Mouse (Mus musculus) B cell, adult 2 months (primary cell): Measurements from ENCODE around the gene Gm12216.
"Not testable (repeated sequence)": the region's sequence is repeated elsewhere in the genome, so short reads cannot be mapped to it uniquely, and the experiment has no call there.

Source experiments
- DNase-seq, 2 experiments: peaks; one replicate each; pipeline ENCODE4 v3.0.0; 2022

The Gm12216 gene

DNA sequence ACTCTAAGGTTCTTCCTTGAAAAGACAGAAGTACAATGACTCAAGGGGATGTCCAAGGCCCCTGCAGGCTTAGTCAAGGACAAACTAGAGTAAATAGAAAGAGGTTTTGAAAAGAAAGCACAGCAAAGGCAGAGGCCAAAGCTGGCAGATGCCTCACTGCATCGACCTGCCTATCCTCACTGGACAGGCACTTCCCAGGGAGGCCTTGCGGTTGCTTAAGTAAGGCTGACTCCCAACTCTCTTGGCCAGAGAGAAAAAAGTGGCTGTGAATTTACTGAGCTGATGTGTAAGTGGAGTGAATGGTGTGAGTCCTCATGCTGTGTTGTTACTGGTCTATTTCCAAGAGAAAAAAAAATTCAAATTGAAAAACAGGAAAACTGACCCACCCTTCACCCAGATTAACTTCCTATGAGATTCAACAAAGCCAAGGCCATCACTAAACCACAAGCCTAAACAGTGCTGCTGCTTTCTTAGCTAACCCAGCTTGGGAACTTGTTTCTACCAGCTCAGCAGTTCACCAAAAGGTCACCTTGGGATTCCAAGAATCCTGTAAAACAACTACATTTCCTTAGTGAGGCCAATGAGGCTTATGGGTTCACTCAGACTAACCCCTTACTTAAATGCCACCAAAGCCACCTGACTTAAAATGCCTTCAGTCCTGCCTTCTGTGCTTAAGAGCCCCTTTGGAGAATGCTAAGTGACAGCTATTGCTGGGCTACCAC is 12.9 kb upstream of the Gm12216 start:
- DNase-seq = no peak

DNA sequence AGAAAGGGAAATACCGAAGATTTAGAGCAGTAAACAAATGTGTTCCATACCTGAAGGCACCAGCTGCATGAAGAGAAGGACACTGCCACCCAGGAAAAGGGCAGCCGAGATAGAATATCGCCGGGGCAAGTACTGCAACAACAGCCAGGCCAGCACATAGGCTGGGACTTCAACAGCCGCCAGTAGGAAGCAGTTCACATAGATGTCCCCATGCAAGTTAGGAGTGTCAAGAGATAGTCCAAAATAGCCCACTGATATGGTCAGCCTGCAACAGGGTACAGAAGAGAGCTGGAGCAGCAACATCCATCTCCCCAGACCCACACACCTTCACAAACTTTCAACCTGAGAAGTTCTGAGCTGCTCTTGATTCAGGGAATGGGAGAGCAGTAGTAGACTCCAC is 10.1 kb upstream of the Gm12216 start:
- DNase-seq = no peak

DNA sequence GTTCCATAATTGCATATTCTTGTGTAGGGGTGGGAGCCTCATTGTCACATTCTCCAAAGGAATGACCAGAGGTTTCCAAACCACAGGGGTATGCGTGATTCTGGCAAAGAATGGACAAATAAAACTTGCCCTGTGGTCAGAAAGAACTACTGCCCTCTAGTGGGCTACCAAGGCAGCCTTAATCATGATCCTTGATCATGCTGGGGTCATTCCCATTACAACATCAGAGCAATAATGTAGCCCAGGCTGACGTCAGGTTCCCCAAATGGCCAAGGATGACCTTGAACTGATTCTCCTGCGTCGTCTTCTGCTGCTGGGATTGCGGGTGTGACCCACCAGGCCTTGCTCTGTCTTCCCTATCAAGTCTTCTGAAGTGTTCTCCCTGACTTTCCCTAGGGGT is 9.3 kb upstream of the Gm12216 start:
- DNase-seq = peak in 1 of 2 experiments; percentile 20

DNA sequence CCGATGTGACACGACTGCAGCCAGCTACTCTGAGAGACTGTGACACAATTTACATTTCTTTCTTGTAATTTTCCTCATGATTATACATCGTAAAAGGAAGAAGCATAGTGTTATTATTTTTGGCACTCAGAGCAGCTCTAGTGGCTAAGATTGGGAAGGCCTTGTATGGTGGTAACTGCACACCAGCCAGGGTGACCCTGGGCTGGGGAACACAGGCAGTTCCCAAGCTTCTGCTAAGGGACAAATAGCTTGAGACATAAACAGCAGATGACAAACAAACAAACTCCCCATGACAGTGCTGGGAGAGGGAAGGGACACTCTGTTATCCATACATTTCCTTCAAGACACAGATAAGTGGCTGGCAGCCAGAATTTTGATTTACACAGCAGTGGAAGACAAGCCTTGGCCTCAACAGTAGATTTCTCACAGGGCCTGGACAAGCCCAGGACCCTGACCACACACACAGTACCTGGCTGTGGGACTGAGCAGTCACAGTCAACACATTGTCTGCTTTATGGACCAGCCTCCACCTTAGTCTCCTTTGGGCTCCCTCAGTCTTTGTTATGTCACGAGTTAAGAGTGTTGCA is 5.8 kb upstream of the Gm12216 start:
- not testable (repeated sequence) for DNase-seq

DNA sequence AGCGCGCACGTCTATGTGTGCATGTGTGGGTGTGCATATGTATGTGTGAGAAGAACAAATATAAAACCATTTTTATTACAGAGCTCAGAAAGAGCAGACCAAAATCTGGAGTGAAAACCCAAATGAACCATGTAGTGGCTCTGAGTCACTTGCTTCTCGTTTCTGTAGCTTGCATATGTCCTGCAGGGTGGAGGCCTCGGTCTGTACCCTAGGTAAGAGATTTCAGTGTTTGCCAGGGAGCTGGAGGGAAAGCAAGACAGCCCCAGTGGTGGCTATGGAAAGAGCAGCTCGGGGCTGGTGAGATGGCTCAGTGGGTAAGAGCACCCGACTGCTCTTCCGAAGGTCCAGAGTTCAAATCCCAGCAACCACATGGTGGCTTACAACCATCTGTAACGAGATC is 1.9 kb upstream of the Gm12216 start:
- not testable (repeated sequence) for DNase-seq

DNA sequence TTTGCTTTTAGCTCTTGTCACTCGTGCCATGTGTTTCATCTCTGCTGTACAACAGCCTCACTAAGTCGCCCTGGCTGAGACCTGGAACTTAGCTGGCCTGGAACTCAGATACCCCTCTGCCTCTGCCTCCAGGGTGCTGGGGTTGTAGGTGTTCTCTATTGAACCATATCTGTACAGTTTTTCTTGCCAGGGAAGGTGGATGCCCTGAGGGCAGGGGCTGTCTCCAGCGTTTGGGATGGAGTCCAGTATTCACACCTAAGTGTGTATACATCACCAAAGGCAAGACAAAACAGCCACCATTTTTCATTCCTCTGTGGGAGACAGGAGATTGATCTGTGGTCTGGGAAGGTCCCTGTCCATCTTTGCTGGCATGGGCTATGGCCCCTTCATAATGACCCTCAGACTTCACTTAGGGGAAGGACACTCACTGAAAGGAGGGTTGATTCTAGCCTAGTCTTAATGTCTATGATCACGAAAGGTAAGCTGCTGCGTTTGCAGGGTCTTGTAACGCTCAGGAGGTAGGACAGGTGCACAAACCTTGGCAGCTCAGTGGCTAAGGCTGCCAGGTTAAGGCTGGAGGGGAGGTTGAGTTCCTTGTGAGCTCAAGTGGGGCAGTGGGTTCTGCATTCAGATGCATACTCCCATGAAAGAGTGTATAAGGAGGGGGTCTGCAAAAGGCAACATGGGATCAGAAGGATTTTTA is 847 bp downstream of the Gm12216 start:
- no peak for DNase-seq

DNA sequence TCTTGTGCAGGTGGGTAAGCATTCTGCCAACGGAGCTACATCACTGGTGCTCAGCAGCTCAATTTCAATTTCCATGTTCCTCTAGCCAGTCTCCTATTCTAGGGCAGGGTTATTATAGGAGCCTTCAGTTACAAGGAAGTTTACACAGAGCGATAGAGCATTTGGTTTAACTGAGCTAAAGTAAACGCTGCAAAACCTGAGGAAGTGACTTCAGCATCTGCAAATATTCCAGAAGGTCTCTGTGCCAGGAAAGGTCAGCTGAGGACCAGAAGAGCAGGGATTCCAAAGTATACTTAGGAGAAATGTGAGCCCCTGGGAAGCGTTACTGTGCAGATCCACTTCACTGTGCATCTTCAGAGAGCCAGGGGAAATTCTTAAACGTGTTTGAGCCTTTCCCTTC is 5.4 kb downstream of the Gm12216 start:
- DNase-seq = no peak

DNA sequence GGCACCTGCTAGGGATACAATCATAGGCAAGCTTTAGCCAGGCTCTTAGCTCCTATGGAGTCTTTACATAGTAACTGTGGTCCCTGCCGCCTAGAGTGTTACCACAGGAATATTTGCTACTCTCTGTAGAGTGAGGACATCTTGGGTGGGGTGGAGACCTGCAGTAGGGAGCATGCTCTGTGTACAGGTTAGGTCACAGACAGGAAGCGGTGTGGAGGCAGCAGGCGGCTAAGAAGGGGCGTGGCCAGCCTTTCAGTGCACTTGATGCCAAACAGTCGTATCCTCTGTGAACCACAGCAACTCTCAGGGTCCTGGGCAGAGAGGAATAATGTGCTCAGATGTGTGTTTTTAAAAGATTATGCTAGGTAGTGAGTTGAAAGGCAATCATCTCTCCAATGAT is 7.3 kb downstream of the Gm12216 start:
- peak; percentile 56 to 63 for DNase-seq

DNA sequence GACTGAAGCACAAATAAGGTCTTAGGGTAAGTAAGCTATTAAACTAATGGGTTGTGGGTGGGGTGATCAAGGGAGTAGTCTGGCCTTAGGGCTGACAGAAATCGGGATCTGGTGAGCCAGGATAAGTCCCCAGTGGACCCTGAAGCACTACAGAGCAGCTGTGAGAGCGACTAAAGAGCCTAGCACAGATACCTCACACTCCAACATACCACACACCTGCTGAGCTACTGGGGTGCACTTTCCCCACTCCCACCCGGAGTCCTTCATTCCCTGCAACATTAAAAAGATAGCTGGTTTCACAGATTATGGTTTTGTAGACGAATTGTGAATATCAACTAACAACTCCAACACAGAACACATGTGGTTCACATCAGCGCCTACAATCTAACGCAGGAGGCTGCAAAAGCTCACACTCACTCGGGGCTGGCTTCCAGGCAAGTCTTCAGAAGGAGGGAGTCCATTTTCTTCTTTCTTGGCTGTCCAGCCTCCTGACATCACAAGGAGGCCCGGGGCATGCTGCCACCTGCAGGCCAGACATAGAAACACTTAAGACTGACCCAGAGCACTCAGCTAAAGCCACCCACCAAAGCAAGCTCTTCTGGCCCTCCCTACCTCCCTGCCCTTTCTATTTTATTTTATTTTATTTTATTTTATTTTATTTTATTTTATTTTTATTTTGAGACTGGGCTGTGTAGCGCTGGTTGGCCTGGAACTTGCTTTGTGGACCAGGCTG is 9.3 kb downstream of the Gm12216 start:
- DNase-seq = peak; percentile 84

DNA sequence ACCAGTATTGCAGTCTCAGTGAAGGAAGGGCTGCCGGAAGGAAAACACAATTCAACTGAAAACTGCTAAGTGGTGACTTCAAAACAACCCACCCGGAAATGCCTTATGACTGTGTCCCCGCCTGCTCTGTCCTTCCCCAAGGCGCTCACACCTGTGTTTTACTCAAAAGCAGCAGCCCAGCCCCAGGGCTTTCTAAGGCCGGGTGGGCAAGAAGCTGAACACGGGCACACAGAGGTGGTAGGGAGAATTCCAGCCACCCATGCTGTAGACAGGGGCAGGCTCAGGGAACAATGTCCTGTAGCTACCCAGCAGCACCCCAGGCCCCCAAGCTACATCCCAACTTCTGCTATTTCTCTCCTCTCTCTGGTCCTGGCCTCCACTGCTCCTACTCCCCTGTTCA is 13.4 kb downstream of the Gm12216 start:
- peak; percentile 57 to 58 for DNase-seq

DNA sequence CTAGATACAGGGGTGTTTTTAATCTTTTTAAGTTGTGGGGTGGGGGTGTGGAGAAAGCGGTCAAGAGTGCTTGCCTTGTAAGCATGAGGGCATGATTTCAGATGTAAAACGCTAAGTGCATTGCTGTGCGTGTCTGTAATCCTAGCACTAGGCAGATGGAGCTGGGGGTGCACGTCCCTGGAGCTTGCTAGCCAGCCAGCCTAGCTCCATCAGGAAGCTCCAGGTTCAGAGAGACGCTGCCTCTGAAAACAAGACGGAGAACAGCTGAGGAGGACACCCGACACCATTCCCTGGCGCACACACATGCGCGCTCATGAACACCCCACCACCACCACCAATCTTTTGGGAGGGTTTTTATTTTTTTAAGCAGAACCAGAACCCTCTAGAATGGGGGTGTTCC is 15.9 kb downstream of the Gm12216 start:
- DNase-seq = no peak

DNA sequence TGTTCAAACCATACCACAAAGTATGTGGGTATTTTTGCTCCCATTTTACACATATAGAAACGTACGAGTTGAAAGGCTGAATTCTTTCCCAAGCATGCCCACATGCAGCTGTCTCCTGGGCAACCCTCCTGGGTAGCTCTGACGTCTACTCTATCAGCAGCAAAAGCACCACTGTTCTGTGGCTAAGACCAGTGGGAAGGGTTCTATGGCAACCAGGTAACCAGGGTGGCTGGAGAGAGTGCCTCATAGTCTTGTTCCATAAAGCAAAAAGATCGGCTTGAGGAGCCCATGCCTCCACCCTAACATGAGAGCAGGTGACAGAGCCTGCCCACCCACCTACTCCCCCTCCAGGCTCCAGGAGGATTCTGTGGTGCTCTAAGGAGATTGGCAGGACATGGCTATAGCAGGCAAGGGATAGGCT is 16.9 kb downstream of the Gm12216 start:
- no peak for DNase-seq

DNA sequence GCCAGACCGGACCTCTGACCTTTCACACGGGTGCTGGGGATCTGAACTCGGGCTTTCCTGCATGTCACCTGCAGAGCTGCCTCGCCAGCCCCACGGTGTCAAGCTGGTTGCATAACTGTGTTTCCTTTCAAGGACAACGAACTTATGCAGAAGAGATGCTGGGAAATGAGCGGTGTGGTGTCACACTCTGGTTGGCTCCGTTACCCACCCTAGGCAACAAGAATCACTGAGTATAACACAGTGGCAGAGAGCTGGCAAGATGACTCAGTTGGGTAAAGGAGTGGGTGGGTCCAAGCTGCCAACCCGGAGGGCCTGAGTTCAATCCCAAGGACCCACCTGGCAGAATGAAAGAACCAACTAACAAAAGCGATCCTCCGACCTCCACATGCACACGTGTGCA is 17.5 kb downstream of the Gm12216 start:
- DNase-seq = no peak

DNA sequence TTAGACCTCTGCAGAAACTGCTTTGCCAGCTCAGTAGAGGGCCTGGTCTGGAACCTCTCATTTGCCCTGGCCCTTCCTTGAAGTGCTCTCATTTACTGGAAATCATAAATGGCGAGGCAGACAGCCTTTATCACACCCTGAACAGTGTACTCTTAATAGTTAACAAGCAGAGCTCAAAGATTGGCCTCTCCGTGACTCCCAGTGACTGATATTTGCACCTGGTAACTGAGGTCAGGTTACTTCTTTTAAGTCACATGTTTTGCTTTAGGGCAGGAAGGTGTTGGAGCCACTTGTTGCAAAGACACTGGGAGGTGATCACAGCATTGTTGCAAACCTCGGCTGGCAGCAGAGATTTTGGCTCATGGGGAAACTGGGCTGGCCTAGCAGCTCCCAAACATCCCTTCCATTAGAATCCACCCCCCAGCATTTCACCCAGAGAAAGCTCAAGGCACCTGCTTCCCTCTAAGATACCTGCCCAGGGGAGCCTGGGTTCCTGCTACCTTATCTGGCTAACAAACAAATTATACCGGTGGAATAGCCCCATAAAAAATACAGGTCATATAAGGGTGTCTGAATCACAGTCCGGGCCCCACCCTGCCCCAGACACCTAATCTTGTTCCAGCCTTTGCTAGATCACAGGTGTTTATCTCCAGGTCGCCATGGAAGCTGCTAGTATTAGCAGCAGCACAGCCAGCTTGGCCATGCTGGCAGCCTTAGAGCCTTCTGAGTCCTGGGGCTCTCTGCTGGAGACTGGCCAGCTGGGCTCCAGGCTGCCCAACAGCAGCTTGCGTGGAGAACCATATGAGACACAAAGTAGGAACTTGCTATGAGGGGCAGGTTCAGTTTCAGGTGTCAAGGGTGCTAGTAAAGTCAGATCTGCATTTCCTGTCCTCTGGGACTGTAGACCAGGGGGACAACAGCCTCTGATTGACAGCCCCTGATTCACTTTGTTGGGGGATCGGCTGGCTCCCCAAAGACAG is 19.1 kb downstream of the Gm12216 start:
- no peak for DNase-seq

DNA sequence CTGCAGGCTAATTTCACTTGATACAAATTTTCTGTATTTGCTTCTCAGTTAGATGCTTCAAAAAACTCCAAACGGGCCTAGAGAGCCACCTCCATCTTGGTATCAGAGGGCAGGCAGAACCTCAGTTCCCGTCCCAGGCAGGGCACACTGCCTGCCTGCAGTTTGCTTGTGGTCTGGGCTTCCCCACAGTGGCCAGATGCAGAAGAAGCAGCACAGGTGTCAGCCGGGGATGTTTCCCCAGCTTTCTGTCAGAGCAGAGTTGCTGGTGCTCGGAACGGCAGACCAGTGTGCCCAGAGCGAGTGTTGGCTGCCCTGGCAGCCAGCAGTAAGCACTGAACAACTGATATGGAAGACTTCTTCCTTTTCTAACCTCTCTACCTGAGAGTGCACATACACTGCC is 19.9 kb downstream of the Gm12216 start:
- peak; percentile 51 to 56 for DNase-seq

DNA sequence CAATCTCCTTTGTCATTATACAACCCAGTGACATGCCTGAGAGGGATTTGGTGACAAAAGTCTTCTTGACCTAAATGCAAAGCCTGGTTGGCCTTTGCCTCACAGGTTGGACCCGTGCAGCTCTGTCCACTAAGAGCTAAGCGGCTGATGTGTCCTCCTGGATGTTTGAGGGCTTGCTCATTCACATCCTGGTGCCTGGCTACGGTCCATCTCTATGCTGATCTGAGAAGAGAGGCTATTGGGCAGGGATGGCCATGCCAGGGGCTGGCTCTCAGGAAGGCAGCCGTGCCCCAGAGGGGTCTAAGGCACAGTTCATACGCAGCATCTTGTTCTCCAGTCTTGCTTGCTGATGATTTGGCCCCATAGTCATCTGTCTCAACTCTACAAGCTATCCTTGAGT is 21.3 kb downstream of the Gm12216 start:
- DNase-seq = no peak

DNA sequence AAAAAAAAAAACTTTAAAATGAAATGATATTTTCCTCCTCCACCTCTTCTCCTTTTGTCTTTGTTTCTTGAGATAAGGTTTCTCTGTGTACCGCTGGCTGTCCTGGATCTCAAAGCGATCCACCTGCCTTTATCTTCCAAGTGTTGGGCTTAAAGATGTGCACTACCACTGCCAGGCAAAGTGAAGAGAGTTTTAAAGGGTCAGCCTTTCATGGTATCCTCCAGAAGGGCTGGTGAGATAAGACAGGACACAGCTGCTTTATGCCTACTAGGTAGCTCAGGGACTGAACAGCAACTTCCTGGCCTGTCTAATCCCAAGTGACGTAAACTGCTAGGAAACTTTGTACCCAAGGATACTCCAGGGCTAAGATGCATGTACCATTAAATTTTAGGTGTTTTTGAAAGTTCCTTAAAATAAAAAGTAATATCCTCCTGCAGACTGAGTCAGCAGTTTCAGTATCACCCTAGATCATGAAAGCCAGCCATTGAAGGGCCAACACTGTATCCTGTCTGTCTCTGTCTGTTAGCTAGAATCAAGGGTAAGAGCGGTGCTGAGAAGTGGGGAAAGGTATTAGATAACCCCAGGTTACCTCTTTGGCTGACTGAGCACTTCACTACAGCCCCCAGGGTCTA is 23.6 kb downstream of the Gm12216 start:
- no peak for DNase-seq

DNA sequence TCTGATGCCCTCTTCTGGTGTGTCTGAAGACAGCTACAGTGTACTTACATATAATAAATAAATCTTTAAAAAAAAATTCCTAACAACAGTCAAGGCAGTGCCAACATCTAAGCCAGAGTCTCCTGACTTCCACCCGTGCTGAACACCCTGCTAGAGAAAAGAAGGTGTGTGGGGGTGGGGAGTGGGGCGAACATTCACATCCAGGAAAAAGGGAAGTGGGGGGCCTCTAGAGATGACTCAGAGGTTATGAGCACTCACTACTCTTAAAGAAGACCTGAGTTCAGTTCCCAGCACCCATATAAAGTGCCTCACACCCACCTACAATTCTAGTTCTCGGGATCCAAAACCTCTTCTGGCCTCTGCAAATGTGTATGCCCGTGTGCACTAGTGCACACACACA is 33.6 kb downstream of the Gm12216 start:
- no peak for DNase-seq

DNA sequence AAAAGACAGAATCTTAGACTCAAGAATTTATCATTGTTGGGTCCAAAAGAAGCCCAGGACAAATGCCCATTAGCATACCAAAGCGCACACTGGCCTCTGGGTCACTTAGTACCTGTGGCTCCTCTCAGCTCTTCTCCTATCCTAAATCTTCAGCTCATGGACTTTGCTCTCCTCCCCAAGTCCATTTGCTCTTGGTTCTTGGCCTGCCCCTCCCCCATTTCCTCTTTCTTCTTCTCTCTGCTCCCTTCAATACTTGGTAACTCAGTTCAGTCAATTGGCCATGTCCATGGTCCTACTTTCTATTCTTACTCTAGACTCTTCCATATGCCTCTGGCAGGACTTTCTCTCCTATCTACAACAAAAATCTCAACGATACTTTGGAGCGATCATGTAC is 37.1 kb downstream of the Gm12216 start:
- no peak for DNase-seq

DNA sequence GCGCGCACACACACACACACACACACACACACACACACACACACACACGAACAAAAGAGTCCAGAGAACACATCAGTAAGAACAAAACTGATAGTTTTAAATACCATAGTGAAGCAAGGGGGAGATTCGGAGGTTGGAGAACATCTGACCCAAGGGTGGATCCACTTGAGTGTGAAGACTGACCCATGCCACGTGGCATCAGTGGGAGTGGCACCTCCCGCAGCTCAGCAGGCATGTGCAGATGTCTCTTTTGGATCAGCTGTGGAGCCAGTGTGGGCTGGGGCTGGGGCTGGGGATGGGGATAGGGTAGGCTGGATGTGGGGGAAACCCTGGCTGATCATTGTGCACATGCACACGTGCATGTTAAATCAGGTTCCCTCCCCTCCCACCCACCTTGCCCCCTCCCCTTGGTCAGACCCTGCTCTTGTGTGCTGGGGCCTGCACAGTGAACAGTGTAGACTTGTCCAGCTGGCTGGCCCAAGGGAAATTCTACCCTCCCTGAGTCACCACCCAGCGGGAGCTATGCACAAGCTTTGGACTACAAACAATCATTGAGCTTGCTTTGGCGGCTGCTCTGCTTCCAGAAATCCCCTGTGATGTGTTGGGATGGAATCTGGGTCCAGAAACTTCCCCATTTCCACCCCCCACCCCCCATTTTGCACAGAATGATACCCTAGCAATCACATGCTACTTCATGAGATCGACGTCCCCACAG is 37.7 kb downstream of the Gm12216 start:
- DNase-seq = no peak

DNA sequence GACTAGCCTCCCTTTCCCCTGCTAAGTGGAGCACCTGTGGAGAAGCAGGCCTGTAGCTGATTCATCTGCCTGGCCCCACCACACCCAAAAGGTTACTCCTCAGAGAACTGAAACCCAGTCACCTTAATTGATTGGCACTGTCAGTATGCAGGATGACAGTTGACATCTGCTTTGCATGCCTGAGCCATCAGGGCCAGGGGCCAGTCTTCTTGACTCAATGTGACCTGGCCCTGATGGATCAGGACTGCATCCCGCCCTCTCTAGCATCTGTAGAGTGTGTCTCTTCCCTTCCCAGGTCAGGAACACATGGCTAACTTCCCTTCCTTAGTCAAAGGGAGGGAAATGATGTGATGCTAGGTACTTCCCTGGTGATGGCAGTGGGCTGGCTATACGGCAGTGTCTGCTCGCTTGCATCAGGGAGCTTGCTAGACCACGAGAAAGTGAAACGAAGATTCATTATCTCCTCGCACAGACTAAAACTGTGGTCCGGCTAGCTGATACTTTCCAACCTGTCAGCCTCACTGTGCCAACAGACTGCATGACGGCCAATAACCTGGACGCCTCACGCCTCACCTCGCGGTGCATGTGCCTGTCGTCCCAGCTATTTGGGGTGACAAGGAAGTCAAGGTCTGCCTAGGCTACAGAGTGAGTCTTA is 38.4 kb downstream of the Gm12216 start:
- DNase-seq = peak in 1 of 2 experiments; percentile 19
